Mouse (Mus musculus) liver, embryonic 15.5 days (tissue): ENCODE results near the gene Adat1. TPM values are rescaled to one million over a fixed set of nuclear protein-coding genes. Genes with fewer than 3 reads are reported as not detected.
"Not testable (repeated sequence)": the region's sequence is repeated elsewhere in the genome, so short reads cannot be mapped to it uniquely, and the experiment has no call there.

Experiments used
- ATAC-seq: fragments of 200-750 bp; cut with Nextera tagmentation; 2 replicates; pipeline ENCODE4 v1.8.0; 2017; ENCODE audit warnings: moderate number of reproducible peaks, mild to moderate bottlenecking, moderate library complexity; ENCODE audit not compliant: insufficient read depth
- H3K27ac ChIP-seq: fragments of 300-500 bp; sonication (generic); replicated peaks from 2 replicates; pipeline ENCODE4 v1.5.1; 2015; ENCODE audit warnings: mild to moderate bottlenecking, inconsistent platforms
- H3K27me3 ChIP-seq: fragments of 300-500 bp; sonication (generic); 2 replicates; pipeline ENCODE4 v1.6.1; 2015; ENCODE audit warnings: mild to moderate bottlenecking, inconsistent platforms
- H3K36me3 ChIP-seq: fragments of 300-500 bp; sonication (generic); replicated peaks from 2 replicates; pipeline ENCODE4 v1.6.1; 2015; ENCODE audit warnings: moderate library complexity, mild to moderate bottlenecking, inconsistent platforms
- H3K4me1 ChIP-seq: fragments of 300-500 bp; sonication (generic); replicated peaks from 2 replicates; pipeline ENCODE4 v1.6.1; 2015; ENCODE audit warnings: inconsistent platforms
- H3K4me2 ChIP-seq: fragments of 300-500 bp; sonication (generic); 2 replicates; pipeline ENCODE4 v1.6.1; 2015; ENCODE audit warnings: moderate library complexity, mild to moderate bottlenecking, inconsistent platforms
- H3K4me3 ChIP-seq: fragments of 300-500 bp; sonication (generic); replicated peaks from 2 replicates; pipeline ENCODE4 v1.5.1; 2015; ENCODE audit warnings: mild to moderate bottlenecking, inconsistent platforms
- H3K9ac ChIP-seq: fragments of 300-500 bp; sonication (generic); 2 replicates; pipeline ENCODE4 v1.6.1; 2015; ENCODE audit warnings: moderate library complexity, mild to moderate bottlenecking, inconsistent platforms
- H3K9me3 ChIP-seq: fragments of 300-500 bp; sonication (generic); replicated peaks from 2 replicates; pipeline ENCODE4 v1.6.1; 2016; ENCODE audit warnings: inconsistent platforms
- WGBS: fragments of 180-500 bp; shearing (Covaris S2); methylation state at CpG from one replicate; pipeline ENCODE4 v1.1.7; 2015; ENCODE audit warnings: mixed read lengths; ENCODE audit not compliant: insufficient replicate concordance; 5-methylcytosine and 5-hydroxymethylcytosine counted together
- polyA plus RNA-seq: library from polyadenylated mRNA; unstranded; fragments of >200 nt; fragmentation: Nextera tagmentation; extraction: Ambion mirVana; gene quantifications from 2 replicates; pipeline ENCODE4 v1.2.1, GENCODE M21; 2015

Adat1 gene
- polyA plus RNA-seq, 1 experiment from 2014 or later = 2.8 TPM

DNA sequence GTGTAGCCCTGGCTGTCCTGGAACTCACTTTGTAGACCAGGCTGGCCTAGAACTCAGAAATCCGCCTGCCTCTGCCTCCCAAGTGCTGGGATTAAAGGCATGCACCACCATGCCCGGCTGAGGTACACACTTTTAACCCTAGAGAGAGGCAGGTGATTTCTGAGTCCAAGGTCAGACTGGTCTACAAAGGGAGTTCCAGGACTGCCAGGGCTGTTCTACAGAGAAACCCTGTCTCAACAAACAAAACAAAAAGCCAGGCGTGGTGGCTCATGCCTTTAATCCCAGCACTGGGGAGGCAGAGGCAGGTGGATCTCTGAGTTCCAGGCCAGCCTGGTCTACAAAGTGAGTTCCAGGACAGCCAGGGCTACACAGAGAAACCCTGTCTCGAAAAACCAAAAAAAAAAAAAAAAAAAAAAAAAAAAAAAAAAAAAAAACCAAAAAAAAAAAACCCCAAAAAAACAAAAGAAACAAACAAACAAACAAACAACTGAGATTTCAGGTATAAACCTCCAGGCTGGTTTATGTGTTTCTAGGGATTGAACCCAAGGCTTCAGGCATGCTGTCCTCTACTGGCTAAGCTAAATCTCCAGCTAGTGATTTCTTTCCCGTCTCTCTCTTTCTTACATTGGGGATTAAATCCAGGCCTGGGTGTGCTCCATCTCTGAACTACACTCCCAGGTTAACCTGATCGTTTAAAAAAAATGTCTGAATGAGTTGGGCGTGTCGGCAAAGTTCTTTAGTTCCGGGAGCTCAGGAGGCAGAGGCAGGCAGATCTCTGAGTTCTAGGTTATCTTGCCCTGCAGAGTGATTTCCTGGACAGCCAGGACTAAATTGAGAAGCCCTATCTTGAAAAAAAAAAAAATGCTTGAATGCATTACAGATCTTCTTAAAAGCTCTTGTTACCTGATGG is 53.8 kb downstream of the Adat1 start:
- Histone ChIP-seq H3K27ac (peak overlapping the region; percentile 93; the same call in 1 of the 2 replicates), H3K36me3 (peaks cover 13% of the 10 kb centered on the region), H3K4me1 (peaks cover 40% of the 10 kb centered on the region)
- 68% methylated on average over 9 of the region's 9 CpGs for WGBS
- ATAC-seq, H3K4me3 ChIP-seq, H3K4me2 ChIP-seq, H3K27me3 ChIP-seq, H3K9ac ChIP-seq, H3K9me3 ChIP-seq: not testable (repeated sequence)

DNA sequence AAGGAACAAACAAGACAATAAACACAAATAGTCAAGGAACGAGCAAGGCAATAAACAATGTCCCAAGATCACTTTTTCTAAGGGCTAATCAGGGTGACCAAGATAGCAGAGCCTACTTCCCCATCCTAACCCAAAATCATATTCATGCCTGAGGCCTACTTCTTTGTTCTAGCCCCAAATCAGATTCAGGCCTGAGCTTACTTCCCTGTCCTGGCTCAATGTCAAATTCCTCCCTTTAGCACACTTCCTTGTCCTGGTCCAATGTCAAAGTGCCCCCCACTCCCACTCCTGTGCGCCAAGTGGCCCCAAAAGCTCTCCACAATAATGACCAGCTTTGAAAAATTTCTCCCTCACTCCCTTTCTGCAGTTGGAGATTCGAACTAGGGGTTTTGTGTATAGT is 54.9 kb downstream of the Adat1 start:
- H3K9me3 ChIP-seq = no peaks in the 10 kb centered on the region

DNA sequence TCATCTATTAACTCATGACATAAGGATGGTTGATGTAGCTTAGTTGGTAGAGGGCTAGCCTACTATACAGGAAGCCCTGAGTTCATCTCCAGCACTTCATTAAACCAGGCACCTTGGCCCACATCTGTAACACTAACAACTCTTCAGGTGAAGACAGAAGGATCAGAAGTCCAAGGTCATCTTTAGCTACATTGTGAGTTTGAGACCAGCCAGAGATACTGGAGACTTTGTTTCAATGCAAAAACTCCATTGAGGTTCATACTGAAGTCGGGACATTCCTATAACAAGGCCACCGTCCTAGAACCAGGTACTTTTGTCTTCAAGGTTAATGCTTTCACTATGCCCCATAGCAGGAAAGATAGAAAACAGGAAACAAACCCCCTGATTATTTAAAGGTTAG is 57.9 kb downstream of the Adat1 start:
- Histone ChIP-seq H3K4me1 (peaks cover 59% of the 10 kb centered on the region), H3K36me3 (no peaks in the 10 kb centered on the region), H3K4me3 (0 out of 2 replicates have a peak overlapping the region, but pooled peaks have one; percentile 74), H3K27me3 (0 out of 2 replicates have a peak, but pooled peaks cover 8% of the 10 kb centered on the region), H3K9ac (peak overlapping the region; percentile 38; the same call in 1 of the 2 replicates), H3K9me3 (no peaks in the 10 kb centered on the region), H3K4me2 (peak overlapping the region; percentile 93; the same call in 1 of the 2 replicates), H3K27ac (peak overlapping the region; percentile 61)
- 75% methylated on average over 2 of the region's 2 CpGs for WGBS
- ATAC-seq = no peak

More for the DNA sequence above, 54.9 kb downstream of the Adat1 start:
- Histone ChIP-seq H3K4me3 (no peak overlapping the region), H3K36me3 (peaks cover 2% of the 10 kb centered on the region), H3K9ac (no peak overlapping the region), H3K27ac (no peak overlapping the region), H3K4me2 (no peak overlapping the region), H3K27me3 (0 out of 2 replicates have a peak, but pooled peaks cover 8% of the 10 kb centered on the region), H3K4me1 (peaks cover 50% of the 10 kb centered on the region)
- ATAC-seq = no peak
- 53% methylated on average over 3 of the region's 3 CpGs for WGBS

DNA sequence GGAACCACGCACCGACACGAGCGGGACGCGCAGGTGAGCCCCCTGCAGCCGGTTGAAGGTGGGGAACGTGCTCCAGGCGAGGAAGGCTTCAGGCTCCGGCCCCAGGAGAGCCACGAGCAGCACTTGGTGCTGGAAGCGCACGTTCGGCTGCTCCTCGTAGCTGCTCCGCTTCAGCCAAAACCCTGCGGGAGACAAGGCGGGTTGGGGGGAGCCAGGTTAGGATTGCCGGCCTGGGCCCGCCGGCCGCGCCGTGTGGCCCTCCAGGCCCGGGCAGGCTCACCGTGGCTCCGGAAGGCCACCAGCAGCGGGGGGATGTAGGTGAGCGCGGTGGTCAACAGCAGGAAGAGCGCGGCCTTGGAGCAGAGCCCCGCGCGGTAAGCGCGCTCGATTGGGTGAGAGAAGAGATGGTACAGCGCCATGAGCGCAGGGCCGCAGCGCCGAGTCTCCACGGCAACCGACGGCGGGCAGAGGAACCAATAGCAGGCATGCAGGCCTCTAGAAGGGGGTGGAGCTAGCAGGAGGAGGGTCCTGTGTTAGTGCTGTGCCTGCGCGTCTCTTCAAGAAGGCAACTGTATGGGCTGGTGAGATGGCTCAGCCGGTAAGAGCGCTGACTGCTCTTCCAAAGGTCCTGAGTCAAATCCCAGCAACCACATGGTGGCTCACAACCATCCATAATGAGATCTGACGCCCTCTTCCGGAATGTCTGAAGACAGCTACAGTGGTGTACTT is 58.6 kb downstream of the Adat1 start, which contains the start of gene Tmem231:
TSS of gene Tmem231 (minus strand) at position 534 of the 729 bp plus-strand sequence.
- Histone ChIP-seq H3K4me1 (peaks cover 59% of the 10 kb centered on the region), H3K4me3 (peak within 1 kb of the TSS; percentile 74), H3K4me2 (peak within 1 kb of the TSS; percentile 93), H3K27ac (peak within 1 kb of the TSS; percentile 84), H3K36me3 (no peaks in the 10 kb centered on the region), H3K9me3 (no peaks in the 10 kb centered on the region), H3K9ac (peak within 1 kb of the TSS; percentile 75), H3K27me3 (0 out of 2 replicates have a peak, but pooled peaks cover 8% of the 10 kb centered on the region)
- peak; percentile 87 for ATAC-seq
- WGBS = 2% methylated on average over 53 of the region's 53 CpGs

DNA sequence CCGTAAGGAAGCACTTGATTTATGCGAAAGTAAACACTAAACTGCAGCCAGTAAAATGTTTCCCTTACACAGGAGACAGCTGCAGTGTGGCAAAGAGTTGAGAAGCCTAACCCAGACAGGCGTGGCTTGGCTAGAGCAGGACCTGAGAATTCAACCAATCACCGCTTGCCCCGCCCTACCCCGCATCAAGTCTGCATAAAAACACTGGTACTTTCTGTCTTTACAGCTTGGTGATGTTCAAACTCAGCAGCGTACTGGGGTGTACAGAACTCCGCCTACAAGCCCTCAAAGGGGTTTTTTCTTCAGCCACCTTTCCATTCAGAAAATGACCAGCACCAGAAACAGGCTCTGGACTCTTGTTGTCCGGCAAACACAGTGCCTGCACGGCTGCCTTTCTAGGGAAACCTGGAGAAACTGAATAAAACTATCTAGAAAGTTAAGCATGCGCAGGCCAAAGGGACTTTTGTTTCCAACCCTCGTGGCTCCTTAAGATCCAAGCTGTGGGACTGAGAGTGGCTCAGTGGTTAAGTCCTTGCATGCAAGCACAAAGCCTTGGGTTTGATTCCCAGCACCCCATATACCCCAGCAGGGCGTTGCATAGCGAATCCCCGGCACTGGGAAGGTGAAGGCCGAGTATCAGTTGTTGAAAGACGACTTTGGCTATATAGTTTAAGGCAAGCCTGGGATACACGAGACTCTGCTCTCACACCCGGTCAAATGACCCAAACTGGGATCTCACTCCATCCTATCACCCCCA is 59.3 kb downstream of the Adat1 start:
- H3K4me1 ChIP-seq = peaks cover 64% of the 10 kb centered on the region
- H3K27me3 ChIP-seq = 0 out of 2 replicates have a peak, but pooled peaks cover 8% of the 10 kb centered on the region
- ATAC-seq = peak; percentile 31
- peak overlapping the region; percentile 74 for H3K4me3 ChIP-seq
- no peaks in the 10 kb centered on the region for H3K9me3 ChIP-seq
- peak overlapping the region; percentile 93 for H3K4me2 ChIP-seq
- peak overlapping the region; percentile 84 for H3K27ac ChIP-seq
- H3K36me3 ChIP-seq = no peaks in the 10 kb centered on the region
- peak overlapping the region; percentile 75 for H3K9ac ChIP-seq
- WGBS = 36% methylated on average over 19 of the region's 19 CpGs

DNA sequence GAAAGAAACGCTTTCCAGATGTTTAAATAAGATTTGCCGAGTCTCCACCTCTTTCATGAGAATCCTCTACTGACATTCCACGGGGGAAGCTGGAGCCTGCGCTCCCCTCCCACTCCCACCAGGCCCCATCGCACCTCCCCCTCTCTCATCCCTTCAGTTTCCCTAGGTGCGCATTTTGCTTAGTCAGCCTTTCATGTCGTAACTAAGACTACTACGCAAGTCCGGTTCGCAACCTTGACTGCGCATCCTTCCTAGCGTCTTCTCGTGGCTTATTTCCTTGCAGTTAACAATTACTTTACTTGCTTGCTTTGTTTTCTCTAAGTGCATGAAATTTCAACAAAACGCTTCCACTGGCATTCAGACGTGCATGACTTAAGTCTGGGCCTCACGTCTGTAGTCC is 60.4 kb downstream of the Adat1 start:
- H3K27me3 ChIP-seq = 0 out of 2 replicates have a peak, but pooled peaks cover 8% of the 10 kb centered on the region

DNA sequence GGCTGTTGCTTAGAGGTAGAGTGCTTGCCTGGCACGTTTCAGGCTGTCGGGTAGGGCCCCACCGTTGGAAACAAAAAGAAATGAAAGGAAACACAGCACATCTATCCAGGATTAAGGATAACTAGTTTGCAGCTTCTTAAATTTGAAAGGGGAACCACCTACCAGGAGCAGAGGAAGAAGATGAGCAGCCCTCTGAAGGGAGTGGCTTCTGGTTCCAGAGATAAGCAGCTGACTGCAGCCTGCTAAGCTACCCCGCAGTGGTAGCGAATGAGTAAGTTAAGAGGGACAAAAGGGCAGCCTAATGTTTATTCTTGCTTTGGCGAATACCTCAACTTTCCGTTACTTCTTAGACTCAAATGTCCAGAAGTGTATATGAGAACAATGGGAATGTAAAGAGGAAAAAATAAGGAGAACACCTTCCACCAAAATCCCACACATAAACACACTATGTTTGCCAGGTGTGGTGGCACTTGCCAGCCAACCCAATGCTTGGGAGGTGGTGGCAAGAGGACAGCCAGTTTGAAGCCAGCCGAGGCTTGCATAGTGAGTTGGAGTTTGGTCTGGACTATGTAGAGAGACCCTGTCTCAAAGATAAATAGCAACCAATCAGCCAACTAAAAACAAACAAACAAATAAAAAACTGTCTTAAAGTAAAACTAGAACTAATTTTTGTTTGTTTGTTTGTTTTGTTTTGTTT is 62.3 kb downstream of the Adat1 start:
- H3K27ac ChIP-seq = peak overlapping the region; percentile 95
- H3K27me3 ChIP-seq = 0 out of 2 replicates have a peak, but pooled peaks cover 8% of the 10 kb centered on the region
- no peaks in the 10 kb centered on the region for H3K9me3 ChIP-seq
- peak; percentile 89 for ATAC-seq
- peaks cover 75% of the 10 kb centered on the region for H3K4me1 ChIP-seq
- peak overlapping the region; percentile 69 for H3K4me2 ChIP-seq
- H3K36me3 ChIP-seq = no peaks in the 10 kb centered on the region
- H3K4me3 ChIP-seq = peak overlapping the region; percentile 27
- peak overlapping the region; percentile 51 for H3K9ac ChIP-seq
- 11% methylated on average over 8 of the region's 8 CpGs for WGBS

More for the DNA sequence above, 60.4 kb downstream of the Adat1 start:
- ATAC-seq = no peak
- no peaks in the 10 kb centered on the region for H3K9me3 ChIP-seq
- no peak overlapping the region; the same call in 1 of the 2 replicates for H3K27ac ChIP-seq
- H3K9ac ChIP-seq = no peak overlapping the region
- 84% methylated on average over 16 of the region's 16 CpGs for WGBS
- H3K36me3 ChIP-seq = no peaks in the 10 kb centered on the region
- H3K4me2 ChIP-seq = 0 out of 2 replicates have a peak overlapping the region, but pooled peaks have one; percentile 93
- no peak overlapping the region for H3K4me3 ChIP-seq
- H3K4me1 ChIP-seq = peaks cover 68% of the 10 kb centered on the region

DNA sequence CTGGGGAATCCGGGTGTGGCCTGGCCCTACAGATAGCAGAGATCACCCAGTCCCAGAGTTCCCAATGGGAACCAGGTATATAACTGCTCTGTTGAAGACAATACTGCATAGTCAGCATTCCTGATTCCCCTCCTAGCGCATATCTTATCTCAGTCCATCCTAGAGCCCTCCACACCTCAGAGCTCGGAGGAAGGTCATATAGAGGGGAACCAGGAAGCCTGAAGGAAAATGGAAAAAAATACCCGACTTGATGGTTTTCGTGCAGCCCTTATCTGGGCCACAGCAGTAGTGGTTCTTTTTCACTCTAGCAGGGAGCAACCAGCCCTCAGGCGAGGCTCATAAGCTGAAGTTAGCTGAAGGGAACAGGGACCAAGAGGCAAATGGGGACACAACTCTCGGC is 67.1 kb downstream of the Adat1 start:
- Histone ChIP-seq H3K9ac (peak overlapping the region; percentile 21; the same call in 1 of the 2 replicates), H3K4me2 (no peak overlapping the region), H3K4me3 (no peak overlapping the region), H3K27ac (peak overlapping the region; percentile 73), H3K27me3 (no peaks in the 10 kb centered on the region), H3K9me3 (no peaks in the 10 kb centered on the region), H3K4me1 (peaks cover 40% of the 10 kb centered on the region), H3K36me3 (no peaks in the 10 kb centered on the region)
- no peak for ATAC-seq
- WGBS = 22% methylated on average over 7 of the region's 7 CpGs

DNA sequence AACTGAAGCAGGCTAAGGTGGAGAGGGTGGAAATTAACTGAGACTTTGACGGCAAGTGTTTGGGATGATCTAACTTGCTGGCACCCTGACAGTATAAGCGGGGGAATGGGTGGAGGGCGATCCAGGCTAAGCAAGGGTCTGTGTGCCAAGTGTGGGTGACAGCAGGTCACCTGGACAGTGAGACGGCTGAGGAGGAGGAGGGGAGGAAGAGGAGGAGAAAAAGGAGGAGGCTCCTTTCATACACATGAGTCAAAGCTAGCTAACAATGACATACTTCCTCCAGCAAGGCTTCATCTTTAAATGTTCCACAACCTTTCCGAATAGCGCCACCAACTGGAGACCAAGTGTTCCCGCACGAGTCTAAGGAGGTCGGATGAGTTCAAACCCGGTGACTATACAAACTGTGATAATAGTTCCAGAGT is 68.7 kb downstream of the Adat1 start:
- H3K27me3 ChIP-seq = no peaks in the 10 kb centered on the region
- ATAC-seq = peak; percentile 38; the same call in 1 of the 2 replicates
- no peak overlapping the region for H3K4me2 ChIP-seq
- H3K4me1 ChIP-seq = peaks cover 24% of the 10 kb centered on the region
- no peaks in the 10 kb centered on the region for H3K36me3 ChIP-seq
- 25% methylated on average over 10 of the region's 10 CpGs for WGBS
- no peaks in the 10 kb centered on the region for H3K9me3 ChIP-seq
- no peak overlapping the region for H3K4me3 ChIP-seq
- H3K27ac ChIP-seq = no peak overlapping the region
- H3K9ac ChIP-seq = no peak overlapping the region

DNA sequence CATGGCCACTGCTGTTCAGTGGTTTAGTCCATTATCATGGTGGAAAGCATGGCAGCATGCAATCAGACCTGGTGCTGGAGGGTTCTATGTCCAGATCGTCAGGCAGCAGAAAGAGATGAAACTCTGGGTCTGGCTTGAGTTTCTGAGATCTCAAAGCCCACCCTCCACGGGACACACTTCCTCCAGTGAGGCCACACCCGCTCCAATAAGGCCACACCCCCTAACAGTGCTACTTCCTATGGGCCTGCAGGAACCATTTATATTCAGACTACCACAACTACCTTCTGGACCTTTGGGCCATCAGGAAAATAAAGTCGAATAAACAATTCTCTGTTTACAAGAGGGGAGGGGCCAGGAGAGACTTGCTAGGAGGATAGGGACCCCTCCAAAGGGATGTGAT is 71.1 kb downstream of the Adat1 start:
- H3K9me3 ChIP-seq = no peaks in the 10 kb centered on the region
- 52% methylated on average over 4 of the region's 4 CpGs for WGBS
- peaks cover 15% of the 10 kb centered on the region for H3K4me1 ChIP-seq
- H3K4me3 ChIP-seq = no peak overlapping the region
- H3K27me3 ChIP-seq = no peaks in the 10 kb centered on the region
- H3K27ac ChIP-seq = no peak overlapping the region
- no peak overlapping the region for H3K9ac ChIP-seq
- ATAC-seq = no peak
- no peaks in the 10 kb centered on the region for H3K36me3 ChIP-seq
- no peak overlapping the region for H3K4me2 ChIP-seq
